Mouse (Mus musculus) heart, postnatal 36 days (tissue): ENCODE data around the gene Rab31. TPM values are rescaled to one million over a fixed set of nuclear protein-coding genes. Genes with fewer than 3 reads are reported as not detected.

Experiments
- DNase-seq, 2 experiments: peaks; one replicate each; pipeline ENCODE4 v3.0.0; 2021 to 2022
- intact Hi-C: fragments of 180-260 bp; cut with DNase I; formaldehyde crosslinking; loops from one replicate; pipeline ENCODE4 v1.15.1; 2025
- total RNA-seq, 2 experiments: library from RNA; stranded (reverse); gene quantifications; 2 replicates each; pipeline ENCODE4 v1.2.3; 2021

The Rab31 gene
- total RNA-seq, result 10 to 100 TPM; 13.6 to 15.6 TPM

- intact Hi-C loops, result loop anchor here (2.0 to 5.0 kb wide), 2 partner anchors 35 to 65 kb away; no protein-coding TSS in a partner anchor
- DNase-seq, result peak; percentile 86 to 91
Measured at GRCm38 (mm10) chr17:65771951-65772934, at the start of gene Rab31. TSS of gene Rab31 (minus strand) at chr17:65772752.

GRCm38 (mm10) chr17:65820197-65820596 is 47.6 kb upstream of the Rab31 start:
- DNase-seq, result no peak
- intact Hi-C loops, result no loop called here

GRCm38 (mm10) chr17:65813763-65814162 is 41.2 kb upstream of the Rab31 start:
- no peak for DNase-seq
- intact Hi-C loops, result no loop called here

GRCm38 (mm10) chr17:65811032-65811431 is 38.5 kb upstream of the Rab31 start:
- DNase-seq, result no peak
- intact Hi-C loops, result no loop called here

- intact Hi-C loops, result no loop called here
- no peak for DNase-seq
Measured at GRCm38 (mm10) chr17:65806416-65806815, 33.9 kb upstream of the Rab31 start.

GRCm38 (mm10) chr17:65805966-65806365 is 33.4 kb upstream of the Rab31 start:
- intact Hi-C loops, result no loop called here
- DNase-seq, result no peak

GRCm38 (mm10) chr17:65802026-65802425 is 29.5 kb upstream of the Rab31 start:
- no peak for DNase-seq

GRCm38 (mm10) chr17:65800451-65800850 is 27.9 kb upstream of the Rab31 start:
- DNase-seq, result no peak
- intact Hi-C loops, result no loop called here

More at GRCm38 (mm10) chr17:65802026-65802425, 29.5 kb upstream of the Rab31 start:
- intact Hi-C loops, result no loop called here

- intact Hi-C loops, result no loop called here
- no peak for DNase-seq
Measured at GRCm38 (mm10) chr17:65799353-65799752, 26.8 kb upstream of the Rab31 start.

- intact Hi-C loops, result no loop called here
- no peak for DNase-seq
Measured at GRCm38 (mm10) chr17:65798446-65798845, 25.9 kb upstream of the Rab31 start.

GRCm38 (mm10) chr17:65796056-65796455 is 23.5 kb upstream of the Rab31 start:
- DNase-seq, result no peak
- intact Hi-C loops, result no loop called here

- no peak for DNase-seq
- intact Hi-C loops, result no loop called here
Measured at GRCm38 (mm10) chr17:65794096-65794850, 21.7 kb upstream of the Rab31 start.

- no peak for DNase-seq
- intact Hi-C loops, result no loop called here
Measured at GRCm38 (mm10) chr17:65793307-65793930, 20.9 kb upstream of the Rab31 start.

- intact Hi-C loops, result no loop called here
Measured at GRCm38 (mm10) chr17:65791161-65791560, 18.6 kb upstream of the Rab31 start.

GRCm38 (mm10) chr17:65789576-65789975 is 17.0 kb upstream of the Rab31 start:
- no peak for DNase-seq
- intact Hi-C loops, result loop anchor here (5.0 kb wide), 1 partner anchor 163 kb away; the partner anchor contains the start of gene Twsg1

More at GRCm38 (mm10) chr17:65791161-65791560, 18.6 kb upstream of the Rab31 start:
- DNase-seq, result no peak

- intact Hi-C loops, result loop anchor here (5.0 kb wide), 1 partner anchor 164 kb away; the partner anchor contains the start of gene Twsg1
- DNase-seq, result peak; percentile 63 to 71
Measured at GRCm38 (mm10) chr17:65788542-65789291, 16.2 kb upstream of the Rab31 start.

GRCm38 (mm10) chr17:65787261-65787660 is 14.7 kb upstream of the Rab31 start:
- DNase-seq, result no peak
- intact Hi-C loops, result loop anchor here (5.0 kb wide), 1 partner anchor 165 kb away; the partner anchor contains the start of gene Twsg1

- DNase-seq, result no peak
- intact Hi-C loops, result loop anchor here (5.0 kb wide), 1 partner anchor 166 kb away; the partner anchor contains the start of gene Twsg1
Measured at GRCm38 (mm10) chr17:65786225-65786624, 13.7 kb upstream of the Rab31 start.

GRCm38 (mm10) chr17:65785707-65786106 is 13.2 kb upstream of the Rab31 start:
- DNase-seq, result no peak
- intact Hi-C loops, result loop anchor here (5.0 kb wide), 1 partner anchor 167 kb away; the partner anchor contains the start of gene Twsg1
